Mouse (Mus musculus) CH12.LX (cell line): ENCODE data around the gene Bicd1.

ENCODE experiments used
- CTCF ChIP-seq, 2 experiments: IDR thresholded peaks in 1 of 2; conservative IDR thresholded peaks in 1 of 2; 2 replicates each; pipeline ENCODE4 v1.5.1; 2011 to 2012; ENCODE audit warnings: low read depth in 2 of 2, low read length in 2 of 2, improper control_type of control experiment in 1 of 2, inconsistent platforms in 1 of 2, mild to moderate bottlenecking in 1 of 2, moderate library complexity in 1 of 2
- ELF1 ChIP-seq: IDR thresholded peaks from 2 replicates; pipeline ENCODE4 v1.6.1; 2014; ENCODE audit warnings: low read depth, mild to moderate bottlenecking, inconsistent platforms, low read length, improper control_type of control experiment
- EP300 ChIP-seq: IDR thresholded peaks from 2 replicates; pipeline ENCODE4 v1.6.1; 2011; ENCODE audit warnings: low read length, improper control_type of control experiment
- HCFC1 ChIP-seq: IDR thresholded peaks from 2 replicates; pipeline ENCODE4 v1.6.1; 2012; ENCODE audit warnings: low read depth, mild to moderate bottlenecking, inconsistent platforms, low read length, improper control_type of control experiment
- KAT2A ChIP-seq: IDR thresholded peaks from 2 replicates; pipeline ENCODE4 v1.6.1; 2012; ENCODE audit warnings: low read length, improper control_type of control experiment, inconsistent platforms; ENCODE audit not compliant: insufficient replicate concordance
- MAX ChIP-seq: IDR thresholded peaks from 2 replicates; pipeline ENCODE4 v1.6.1; 2011; ENCODE audit warnings: low read length, improper control_type of control experiment
- POLR2A ChIP-seq: IDR thresholded peaks from 2 replicates; pipeline ENCODE4 v1.6.1; 2011; ENCODE audit warnings: low read depth, mild to moderate bottlenecking, improper control_type of control experiment, low read length
- SMC3 ChIP-seq: IDR thresholded peaks from 2 replicates; pipeline ENCODE4 v1.6.1; 2011; ENCODE audit warnings: low read depth, low read length, improper control_type of control experiment
- TCF12 ChIP-seq: IDR thresholded peaks from 2 replicates; pipeline ENCODE4 v1.6.1; 2014; ENCODE audit warnings: low read depth, mild to moderate bottlenecking, inconsistent platforms, low read length, improper control_type of control experiment
- USF1 ChIP-seq: IDR thresholded peaks from 2 replicates; pipeline ENCODE4 v1.6.1; 2014; ENCODE audit warnings: low read depth, mild to moderate bottlenecking, inconsistent platforms, low read length, improper control_type of control experiment
- ZC3H11A ChIP-seq: IDR thresholded peaks from 2 replicates; pipeline ENCODE4 v1.6.1; 2012; ENCODE audit warnings: low read depth, mild to moderate bottlenecking, inconsistent platforms, low read length, improper control_type of control experiment

GRCm38 (mm10) chr6:149439140-149439539, 30.5 kb downstream of the Bicd1 start:
- TF ChIP-seq KAT2A, result no peak
- TF ChIP-seq ZC3H11A, result no peak
- TF ChIP-seq CTCF (conservative IDR thresholded peaks at IDR 0.05 in 1 of 2, IDR thresholded peaks at IDR 0.05 in 1 of 2; ENCODE audit: low read depth in 2 of 2, low read length in 2 of 2), result peak; percentile 9 to 64; a peak in 2 of 4 replicates
- peak; percentile 60 for TF ChIP-seq SMC3
- no peak for TF ChIP-seq POLR2A
- no peak for TF ChIP-seq HCFC1
- TF ChIP-seq EP300, result no peak
- TF ChIP-seq MAX, result no peak
- no peak for TF ChIP-seq TCF12
- TF ChIP-seq USF1, result no peak
- no peak for TF ChIP-seq ELF1
